Mouse (Mus musculus) bone marrow, adult 2 months (tissue): ENCODE data around the gene Gm21830. TPM values are rescaled to one million over a fixed set of nuclear protein-coding genes. Genes with fewer than 3 reads are reported as not detected.
"Not testable (repeated sequence)": the region's sequence is repeated elsewhere in the genome, so short reads cannot be mapped to it uniquely, and the experiment has no call there.

Experiments used
- H3K27ac ChIP-seq: fragments of 200-500 bp; 2 replicates; pipeline ENCODE4 v1.5.1; 2012; ENCODE audit warnings: low read depth, mild to moderate bottlenecking, control low read depth, inconsistent platforms, low read length; ENCODE audit not compliant: control insufficient read depth, poor library complexity, insufficient read depth
- H3K4me1 ChIP-seq: fragments of 200-500 bp; 2 replicates; pipeline ENCODE4 v1.6.1; 2011; ENCODE audit warnings: low read length; ENCODE audit not compliant: control insufficient read depth, insufficient read depth
- H3K4me3 ChIP-seq: fragments of 200-500 bp; replicated peaks from 2 replicates; pipeline ENCODE3; 2011; ENCODE audit warnings: mild to moderate bottlenecking, low read depth, low read length, control low read depth; ENCODE audit not compliant: control insufficient read depth
- CTCF ChIP-seq: fragments of 200-500 bp; IDR thresholded peaks from 2 replicates; pipeline ENCODE4 v1.5.1; 2011; ENCODE audit warnings: low read length, control low read depth; ENCODE audit not compliant: control insufficient read depth, insufficient read depth
- POLR2A ChIP-seq: fragments of 200-500 bp; IDR thresholded peaks from 2 replicates; pipeline ENCODE4 v1.6.1; 2011; ENCODE audit warnings: low read depth, mild to moderate bottlenecking, control low read depth, low read length, borderline replicate concordance; ENCODE audit not compliant: control insufficient read depth
- WGBS: fragments of 180-500 bp; shearing (Covaris S2); methylation state at CpG from one replicate; pipeline ENCODE4 v1.1.7; 2018; 5-methylcytosine and 5-hydroxymethylcytosine counted together
- polyA plus RNA-seq: library from polyadenylated mRNA; stranded (reverse); fragments of >200 nt; gene quantifications from 2 replicates; pipeline ENCODE4 v1.2.4, GENCODE M21; 2011; ENCODE audit warnings: low replicate concordance; ENCODE audit not compliant: missing spikeins, insufficient read depth, insufficient read length

Gm21830 gene
- polyA plus RNA-seq, 1 experiment = not detected

DNA sequence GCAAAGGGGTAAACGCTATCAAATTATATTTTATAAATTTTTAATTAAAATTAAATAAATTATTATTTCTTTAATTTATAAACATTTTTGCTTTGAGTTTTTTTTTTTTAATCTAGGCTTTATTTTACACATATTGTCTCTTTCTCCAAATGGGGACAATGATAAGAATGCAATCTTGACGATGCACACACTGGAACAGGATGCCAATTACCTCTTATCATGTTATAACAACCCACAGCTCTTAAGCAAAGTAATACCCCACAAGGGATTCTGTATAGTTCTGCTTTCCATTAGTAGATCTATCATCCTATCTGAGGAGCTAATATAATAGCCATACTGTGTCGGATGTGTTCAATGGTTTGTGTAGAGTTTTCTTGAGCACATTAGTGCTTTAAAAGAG lies 47.3 kb downstream of the Gm21830 start:
- Histone ChIP-seq H3K4me1 (no peaks in the 10 kb centered on the region), H3K27ac (no peak overlapping the region), H3K4me3 (no peak overlapping the region)
- TF ChIP-seq CTCF = no peak
- no peak for TF ChIP-seq POLR2A
- 60% methylated on average over 3 of the region's 3 CpGs for WGBS

DNA sequence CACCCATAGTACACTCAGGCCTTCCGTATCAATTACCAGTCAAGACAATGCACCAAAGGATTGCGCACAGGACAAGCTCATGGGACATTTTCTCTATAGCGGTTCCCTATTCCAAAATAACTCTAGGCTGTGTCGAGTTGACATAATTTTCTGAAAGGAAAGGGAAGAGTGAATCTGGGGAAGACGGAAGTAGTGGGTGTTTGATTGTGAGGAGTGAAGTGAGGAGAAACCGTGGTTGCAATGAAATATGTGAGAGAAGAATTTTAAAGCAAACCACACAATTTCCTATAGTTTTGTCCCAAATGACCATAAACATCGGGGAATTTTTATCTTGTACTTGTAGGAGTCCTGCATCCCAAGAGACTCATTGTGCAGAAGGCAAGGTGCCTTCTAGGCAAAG lies 53.5 kb downstream of the Gm21830 start:
- no peak overlapping the region for H3K4me3 ChIP-seq
- H3K27ac ChIP-seq = no peak overlapping the region
- H3K4me1 ChIP-seq = no peaks in the 10 kb centered on the region
- 72% methylated on average over 7 of the region's 7 CpGs for WGBS
- TF ChIP-seq CTCF = no peak
- no peak for TF ChIP-seq POLR2A

DNA sequence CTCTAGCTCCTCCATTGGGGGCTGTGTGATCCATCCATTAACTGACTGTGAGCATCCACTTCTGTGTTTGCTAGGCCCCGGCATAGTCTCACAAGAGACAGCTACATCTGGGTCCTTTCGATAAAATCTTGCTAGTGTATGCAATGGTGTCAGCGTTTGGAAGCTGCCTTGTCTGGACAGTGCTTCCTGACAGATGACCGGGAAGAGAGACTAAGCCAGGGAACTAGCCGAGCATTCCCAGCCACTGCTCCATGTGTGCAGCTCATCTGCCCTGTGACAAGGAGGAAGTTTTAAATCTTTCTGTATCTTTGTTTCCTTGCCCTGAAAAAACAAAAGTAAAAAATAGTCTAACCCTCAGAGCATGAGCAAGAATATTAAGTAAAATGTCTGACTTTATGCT lies 56.5 kb downstream of the Gm21830 start:
- H3K4me1 ChIP-seq, H3K27ac ChIP-seq, H3K4me3 ChIP-seq: not testable (repeated sequence)
- WGBS = 63% methylated on average over 5 of the region's 5 CpGs

DNA sequence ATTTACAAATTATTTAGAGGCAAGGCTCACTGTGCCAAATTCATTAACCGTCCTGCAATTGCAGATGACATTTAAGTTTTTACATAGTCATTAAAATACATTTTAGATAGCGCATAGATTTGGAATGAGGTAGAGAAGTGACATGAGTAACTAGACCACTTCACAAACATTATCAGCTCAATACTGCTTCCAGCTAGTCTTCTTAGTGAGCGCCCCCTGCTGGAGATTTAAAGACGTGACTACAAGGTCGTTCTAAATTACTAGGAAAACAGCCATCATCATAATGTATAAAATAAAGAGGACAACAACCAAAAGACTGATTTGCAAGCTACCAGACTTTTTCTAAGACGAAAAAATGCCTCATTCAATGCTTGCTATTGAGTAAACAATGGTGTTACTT lies 64.2 kb downstream of the Gm21830 start:
- H3K4me1 ChIP-seq = no peaks in the 10 kb centered on the region
- no peak overlapping the region for H3K4me3 ChIP-seq
- TF ChIP-seq POLR2A (no peak), CTCF (no peak)
- no peak overlapping the region for H3K27ac ChIP-seq
- 18% methylated on average over 6 of the region's 6 CpGs for WGBS

DNA sequence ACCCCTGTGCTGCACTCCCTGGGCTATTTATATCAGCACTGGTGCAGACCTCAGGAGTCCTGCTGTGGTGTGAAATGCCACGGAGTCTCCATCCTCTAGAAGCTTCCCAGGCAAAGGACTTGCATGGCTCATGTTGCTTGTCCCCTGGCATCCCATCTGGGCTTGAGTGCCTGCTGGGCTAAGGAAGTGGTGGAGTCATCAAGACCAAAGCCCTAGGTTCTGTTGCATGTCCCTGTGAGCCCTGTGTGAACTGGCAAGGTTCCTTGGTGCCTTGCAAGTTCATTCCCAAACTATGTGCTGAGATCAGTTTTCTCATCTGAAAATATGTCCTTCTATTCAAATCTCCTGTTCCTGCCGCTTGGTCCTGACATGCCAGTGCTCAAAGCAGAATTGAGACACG lies 67.5 kb downstream of the Gm21830 start:
- Histone ChIP-seq H3K4me1 (no peaks in the 10 kb centered on the region), H3K4me3 (no peak overlapping the region), H3K27ac (no peak overlapping the region)
- 64% methylated on average over 3 of the region's 3 CpGs for WGBS
- TF ChIP-seq POLR2A (no peak), CTCF (no peak)

Other genes starting within 250 kb of the Gm21830 start
- gene Gm26727, start 19.5 kb downstream of the Gm21830 start, polyA plus RNA-seq = not detected in 2 replicates
- 0.20 and 0.43 TPM in 2 replicates for gene Xirp2, start 32.3 kb downstream of the Gm21830 start, polyA plus RNA-seq
- gene B3galt1, start 152.1 kb downstream of the Gm21830 start, polyA plus RNA-seq = 0.40 TPM in 1 of 2 replicates, not detected in the other